Mouse (Mus musculus): ENCODE data around the gene Mycl.

The Mycl gene

DNA sequence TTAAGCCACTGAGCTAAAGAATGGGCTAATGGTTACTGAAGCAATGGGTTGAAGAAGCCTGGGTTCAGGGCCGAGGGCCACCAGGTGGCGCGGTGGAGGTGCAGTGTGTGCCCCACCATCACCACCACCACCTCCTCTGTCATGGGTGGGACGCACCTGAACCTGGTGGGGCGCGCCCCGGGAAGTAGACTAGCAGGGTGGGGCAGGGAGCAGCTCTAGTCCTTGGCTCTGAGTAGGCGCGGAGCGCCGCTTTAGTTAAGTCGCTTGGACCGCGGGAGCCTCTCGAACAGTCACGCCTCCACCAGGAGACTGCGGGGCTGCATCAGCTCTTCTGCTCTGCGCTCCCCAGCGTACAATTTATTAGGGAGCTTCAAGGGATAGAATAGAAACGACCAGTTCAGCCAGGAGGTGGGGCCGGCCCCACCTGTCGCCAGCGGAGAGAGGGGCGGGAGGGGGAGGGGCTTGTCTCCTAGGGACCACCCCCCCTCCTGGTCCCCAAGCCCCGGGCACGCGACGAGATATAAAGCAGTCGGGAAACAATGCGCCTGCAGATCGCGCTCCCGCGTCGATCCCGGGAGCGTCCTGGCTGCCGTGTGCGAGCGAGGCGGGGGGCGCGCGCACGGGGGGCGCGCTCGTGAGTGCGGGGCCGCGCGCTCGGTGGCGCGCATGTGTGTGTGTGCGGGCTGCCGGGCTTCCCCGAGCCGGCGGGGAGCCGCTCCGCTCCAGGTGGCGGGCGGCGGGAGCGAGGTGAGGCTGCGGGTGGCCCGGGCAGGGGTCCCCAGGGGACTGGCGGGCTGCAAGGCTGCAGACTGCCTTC is at the start of gene Mycl:
Mycl (plus strand) TSS at position 249 of the 817 bp plus-strand sequence.
- peak; percentile 86 for DNase-seq (ENCODE audit: low read depth)

DNA sequence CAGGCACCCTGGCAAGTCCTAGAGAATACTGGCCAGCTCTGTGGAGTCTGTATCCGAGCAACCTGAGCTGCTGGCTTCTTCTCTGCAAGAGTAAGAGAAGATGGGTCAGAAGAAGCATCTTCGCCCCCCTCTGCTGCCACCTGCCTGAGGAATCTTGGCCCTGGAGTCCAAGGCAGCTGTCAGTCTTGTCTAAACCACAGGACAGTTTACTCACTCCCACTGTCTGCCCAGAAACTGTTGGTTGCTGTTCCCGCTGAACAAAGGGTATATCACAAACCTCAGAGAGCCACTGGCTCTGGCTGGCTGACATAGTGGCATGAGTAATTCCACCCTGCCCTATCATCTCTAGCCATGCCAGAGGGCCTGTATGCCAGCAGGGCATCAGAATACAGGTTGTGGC is 48.2 kb upstream of the Mycl start:
- no peak for DNase-seq (ENCODE audit: low read depth)

DNA sequence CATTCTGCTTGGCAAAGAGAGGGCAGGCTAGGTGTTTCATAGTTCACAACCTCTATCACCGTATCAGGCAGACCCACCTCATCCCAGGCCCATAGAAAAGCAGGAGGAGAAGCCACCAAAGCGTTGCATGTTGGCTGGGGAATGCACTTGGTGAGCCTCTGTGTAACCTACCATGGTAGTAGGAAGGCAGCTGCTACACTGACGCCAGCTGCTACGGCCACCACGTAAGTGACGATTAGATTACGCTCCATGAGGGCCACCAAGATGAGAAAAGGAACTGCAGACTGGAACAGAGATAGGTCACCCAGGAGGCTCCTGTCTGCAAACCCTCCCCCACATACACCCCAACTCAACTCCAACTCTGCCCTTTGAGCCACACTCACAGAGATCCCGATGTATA is 46.4 kb upstream of the Mycl start:
- no peak for DNase-seq (ENCODE audit: low read depth)

DNA sequence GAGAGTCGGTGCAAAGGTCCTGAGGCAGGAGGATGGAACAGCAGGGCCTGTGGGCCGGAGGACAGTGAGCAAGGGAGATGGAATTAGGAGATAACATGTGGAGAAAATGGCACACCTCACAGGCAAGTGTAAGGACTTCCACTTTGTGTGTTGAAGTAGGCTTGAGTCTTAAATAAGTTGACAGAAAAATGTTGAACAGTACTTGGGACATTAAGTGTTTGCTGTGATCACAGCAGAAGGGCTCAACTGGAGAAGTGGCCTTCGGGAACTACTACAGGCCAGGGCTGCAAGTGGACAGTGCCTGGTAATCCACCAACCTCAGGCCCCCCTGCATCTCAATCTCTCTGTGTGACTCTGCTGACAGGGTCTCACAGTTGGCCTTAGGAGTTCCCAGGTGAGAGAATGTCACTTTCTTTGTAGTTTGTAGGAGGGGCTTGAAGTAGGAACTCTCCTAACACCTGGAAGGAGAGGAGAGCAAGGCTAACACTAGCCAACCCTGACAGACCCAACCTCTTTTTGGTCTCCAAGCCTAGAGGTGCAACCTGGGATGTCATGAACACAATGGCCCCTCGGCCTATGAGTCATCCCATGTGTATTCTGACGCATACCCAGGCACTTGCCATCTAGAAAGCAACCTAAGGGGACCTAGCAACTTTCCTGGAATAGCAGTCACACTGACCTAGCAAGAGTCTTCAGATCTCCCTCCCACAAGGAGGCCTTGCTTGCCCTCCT is 40.6 kb upstream of the Mycl start:
- no peak for DNase-seq (ENCODE audit: low read depth)

DNA sequence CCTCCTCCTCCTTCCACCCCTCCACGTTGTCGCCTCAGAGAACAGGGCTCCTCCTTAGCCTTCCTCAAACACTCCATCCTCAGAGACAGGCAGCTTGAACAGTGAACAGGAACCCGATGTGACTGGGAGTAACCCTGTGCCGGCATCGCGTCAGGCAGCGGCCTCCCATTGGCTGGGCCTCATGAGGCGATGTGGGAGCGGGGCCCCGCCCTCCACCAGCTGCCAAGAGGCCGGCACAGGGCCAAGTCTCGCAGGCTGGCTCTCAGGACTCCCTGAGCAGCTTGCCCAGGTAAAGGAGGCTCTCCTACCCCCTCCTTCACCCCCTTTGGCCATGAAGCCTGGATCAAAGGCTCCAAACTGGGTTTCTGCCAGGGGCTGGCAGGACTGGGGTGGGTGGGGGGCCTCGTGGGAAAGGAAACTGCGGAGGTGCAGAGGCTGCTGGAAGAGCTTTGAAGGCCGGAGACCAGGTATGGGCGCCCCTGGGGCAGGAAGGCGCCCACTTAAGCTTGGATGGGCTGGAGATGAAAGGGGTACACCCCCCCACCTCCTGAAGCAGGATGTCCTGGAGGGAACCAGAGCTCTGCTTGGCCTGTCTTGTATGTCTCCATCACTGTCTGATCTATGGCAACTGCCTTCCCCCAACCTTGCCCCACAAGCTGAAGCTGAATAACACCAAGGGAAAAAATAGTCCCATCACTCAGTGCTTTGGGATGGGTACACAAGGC is 39.9 kb upstream of the Mycl start:
- peak; percentile 93 for DNase-seq (ENCODE audit: low read depth)

DNA sequence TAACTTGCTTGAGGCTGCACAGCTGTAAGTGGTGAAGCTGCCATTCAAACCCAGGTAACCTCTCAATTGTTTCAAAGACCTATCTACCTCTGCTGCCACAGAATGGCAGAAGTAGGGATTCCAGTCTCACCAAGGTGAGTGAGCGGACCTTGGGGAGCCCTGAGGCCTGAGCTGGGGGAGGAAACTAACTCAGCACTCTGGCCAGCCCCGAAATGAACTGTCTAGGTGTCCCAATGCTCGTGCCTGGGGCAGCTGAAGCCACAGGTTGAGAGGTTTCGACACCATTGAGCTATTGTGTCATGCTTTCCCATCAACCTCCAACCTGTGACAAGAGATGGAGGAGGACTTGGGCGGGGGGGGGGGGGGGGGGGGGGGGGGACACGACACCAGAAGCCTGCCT is 39.2 kb upstream of the Mycl start:
- no peak for DNase-seq (ENCODE audit: low read depth)

DNA sequence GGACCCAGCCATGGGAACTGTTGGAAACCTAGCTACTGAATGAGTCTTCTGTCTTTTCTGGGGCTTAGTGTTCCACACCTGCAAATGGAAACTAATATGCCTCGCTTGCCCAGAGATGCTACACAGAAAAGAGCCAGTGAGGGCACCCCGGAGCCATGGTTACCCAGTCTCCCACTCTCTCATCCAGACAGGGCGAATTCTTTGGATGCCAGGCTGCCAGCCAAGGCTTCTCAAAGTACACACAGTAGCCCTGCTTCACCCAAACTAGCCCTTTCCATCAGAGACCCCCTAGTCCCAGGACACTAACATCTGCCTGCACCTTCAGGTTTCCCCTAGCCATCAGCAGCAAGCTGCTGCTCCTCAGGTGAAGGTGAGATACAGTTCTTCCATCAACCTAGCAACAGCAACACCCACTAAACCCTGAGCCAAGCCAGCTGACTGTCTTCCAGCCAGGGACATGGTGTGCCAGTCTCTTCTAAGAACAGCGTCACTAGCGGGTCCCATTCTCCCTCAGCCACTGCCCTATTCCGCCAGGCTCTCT is 36.9 kb upstream of the Mycl start:
- no peak for DNase-seq (ENCODE audit: low read depth)

DNA sequence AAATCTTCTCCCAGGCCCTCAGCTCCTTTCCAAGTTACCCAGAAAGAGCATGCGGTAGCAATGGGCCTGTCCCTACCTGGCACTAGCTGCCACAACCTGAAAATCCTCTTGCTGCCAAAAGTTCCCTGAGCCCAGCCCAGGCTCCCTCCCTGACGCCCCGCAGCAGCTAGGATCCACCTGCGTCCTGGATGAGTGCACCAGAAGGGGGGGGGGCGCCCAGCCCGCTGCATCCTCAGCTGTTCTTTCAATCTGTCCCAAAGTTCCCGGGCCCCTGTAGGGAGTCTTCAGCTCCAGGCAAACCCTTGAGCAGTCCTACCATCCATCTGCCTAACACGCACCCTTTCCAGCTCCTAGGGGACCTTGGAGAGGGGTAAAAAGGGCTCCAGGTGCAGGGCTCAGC is 35.6 kb upstream of the Mycl start:
- DNase-seq (ENCODE audit: low read depth), result no peak

DNA sequence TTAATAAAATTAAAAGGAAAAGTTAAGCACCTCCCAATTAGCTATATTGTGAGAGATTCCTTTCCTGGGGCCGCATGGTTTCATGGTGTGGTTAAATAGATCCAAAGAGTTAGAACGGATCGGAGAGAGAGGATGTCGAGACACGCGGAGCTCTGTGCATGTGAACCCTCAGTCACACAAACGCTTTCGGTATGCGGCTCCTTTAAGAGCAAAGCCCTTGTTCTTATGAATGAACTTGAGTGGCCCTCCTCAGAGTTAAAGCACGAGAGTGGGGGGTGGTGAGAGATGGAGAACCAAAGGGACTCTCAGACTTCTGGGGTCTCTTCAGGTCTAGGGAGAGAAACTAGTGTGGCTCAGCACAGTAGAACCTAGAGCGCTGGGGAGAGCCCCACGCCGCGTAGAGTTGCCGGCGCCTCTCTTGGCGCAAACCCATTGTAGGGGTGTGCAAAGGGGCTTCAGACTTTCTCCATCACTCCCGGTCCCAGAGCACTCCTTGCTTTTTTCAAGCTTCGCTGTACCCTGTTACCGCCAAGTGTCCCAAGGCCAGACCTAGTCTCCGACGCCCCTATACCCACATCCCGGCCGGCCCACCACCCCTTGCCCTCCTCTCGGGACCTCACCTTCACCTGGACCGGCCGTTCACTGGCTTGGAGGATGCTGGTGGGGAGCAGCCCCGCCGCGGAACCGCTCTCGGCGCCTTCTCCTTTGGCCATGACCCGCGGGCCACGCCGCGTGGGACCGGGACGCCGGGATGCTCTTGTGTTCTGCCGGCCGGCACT is 34.9 kb upstream of the Mycl start:
- DNase-seq (ENCODE audit: low read depth), result peak; percentile 78

DNA sequence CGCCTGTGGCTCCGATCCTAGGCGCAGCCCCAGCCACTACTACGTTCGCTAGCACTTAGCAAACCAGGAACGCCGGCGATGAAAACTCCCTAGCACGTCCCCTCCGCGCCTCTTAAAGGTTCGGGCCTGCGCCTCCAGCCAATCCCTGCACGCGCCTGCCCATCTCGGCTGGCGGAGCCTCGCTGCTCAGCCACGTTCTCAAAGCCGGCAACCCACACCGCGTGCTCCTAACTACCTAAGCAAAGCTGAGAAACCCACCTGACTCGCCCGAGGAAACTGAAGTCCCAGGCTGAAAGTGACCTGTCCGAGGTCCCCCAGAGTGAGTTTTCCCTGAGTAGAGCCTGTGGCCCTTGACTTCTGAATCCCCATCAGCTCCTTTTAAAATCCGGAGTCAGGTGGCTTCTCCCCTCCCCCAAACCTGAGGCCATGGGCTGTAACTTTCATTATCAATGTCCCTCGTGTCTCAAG is 34.3 kb upstream of the Mycl start, which contains the start of gene Mfsd2a:
Mfsd2a (minus strand) TSS at position 89 of the 468 bp plus-strand sequence.
- peak; percentile 85 for DNase-seq (ENCODE audit: low read depth)

DNA sequence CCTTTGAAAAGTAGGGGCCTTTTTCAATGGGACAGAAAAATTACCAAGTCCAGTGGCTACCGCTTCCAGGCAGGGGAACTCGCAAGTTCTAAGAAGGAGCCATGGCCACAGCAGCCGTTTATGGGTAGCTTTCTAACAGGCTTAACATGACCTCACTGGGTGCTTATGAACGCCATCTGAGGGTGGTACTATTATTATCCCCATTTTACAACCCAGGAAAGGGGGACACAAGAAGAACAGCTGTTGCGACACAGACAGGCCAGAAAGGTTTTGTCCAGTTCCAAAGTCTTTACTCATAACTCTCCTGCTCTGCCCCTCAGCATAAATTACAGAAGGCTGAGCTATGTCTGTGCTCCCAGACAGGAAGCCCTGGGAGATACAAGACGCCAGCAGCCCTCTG is 33.9 kb upstream of the Mycl start:
- DNase-seq (ENCODE audit: low read depth), result no peak

DNA sequence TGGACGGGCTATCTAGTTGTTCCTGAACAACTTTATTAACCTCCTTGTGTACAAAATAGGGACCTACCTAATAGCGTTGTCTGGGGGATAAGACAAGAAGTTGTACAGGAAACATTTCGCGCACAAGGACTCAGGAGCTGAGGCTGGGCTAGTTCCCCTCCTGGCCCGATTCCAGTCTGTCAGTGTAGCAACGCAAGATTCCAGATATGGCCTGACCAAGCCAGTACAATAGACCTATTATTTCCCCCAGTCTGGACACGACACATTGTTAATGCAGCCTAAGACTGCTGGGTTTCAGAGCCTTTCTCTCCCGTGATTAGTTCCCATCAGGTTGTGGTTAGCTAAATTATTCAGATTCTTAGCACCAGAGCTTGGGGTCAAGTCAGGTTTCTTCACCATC is 32.7 kb upstream of the Mycl start:
- DNase-seq (ENCODE audit: low read depth), result no peak

DNA sequence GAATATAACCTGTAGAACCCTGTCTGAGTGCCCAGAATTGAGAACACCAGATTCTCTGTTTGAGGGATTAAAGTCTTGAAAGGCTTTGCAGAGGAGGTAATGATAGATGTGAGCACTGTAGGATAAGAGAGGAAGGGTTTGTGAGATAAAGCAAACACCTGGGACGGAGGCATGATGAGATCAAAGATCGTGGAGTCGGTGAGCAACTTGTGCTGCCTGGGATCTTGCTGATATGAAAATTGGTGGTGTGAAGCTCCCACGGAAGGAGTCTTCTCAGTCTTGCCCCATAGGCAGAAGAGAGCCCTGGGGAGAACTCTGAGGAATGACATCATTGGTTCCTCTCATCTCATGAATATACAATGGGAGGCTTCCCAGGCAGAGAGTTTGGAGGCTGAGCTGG is 27.3 kb upstream of the Mycl start:
- DNase-seq (ENCODE audit: low read depth), result no peak

DNA sequence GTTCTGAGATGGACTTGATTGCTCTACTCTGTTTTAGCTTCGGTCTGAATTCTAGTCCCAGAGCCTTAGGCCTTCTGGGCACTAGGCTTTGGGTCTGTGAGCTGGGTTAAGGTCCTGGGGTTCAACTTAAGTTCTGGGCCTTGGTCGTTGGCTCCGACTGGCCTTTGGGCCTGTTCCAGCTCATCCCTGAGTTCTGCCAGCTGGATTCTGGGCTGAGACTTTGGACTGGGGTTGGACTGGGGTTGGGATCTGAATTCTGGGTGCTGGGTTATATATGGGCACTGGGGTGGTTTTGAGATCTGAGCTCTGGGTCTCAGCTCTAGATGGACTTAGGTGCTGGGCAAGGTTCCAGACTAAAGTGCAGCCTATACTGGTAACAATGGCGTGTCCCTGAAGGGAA is 24.3 kb upstream of the Mycl start:
- no peak for DNase-seq (ENCODE audit: low read depth)

DNA sequence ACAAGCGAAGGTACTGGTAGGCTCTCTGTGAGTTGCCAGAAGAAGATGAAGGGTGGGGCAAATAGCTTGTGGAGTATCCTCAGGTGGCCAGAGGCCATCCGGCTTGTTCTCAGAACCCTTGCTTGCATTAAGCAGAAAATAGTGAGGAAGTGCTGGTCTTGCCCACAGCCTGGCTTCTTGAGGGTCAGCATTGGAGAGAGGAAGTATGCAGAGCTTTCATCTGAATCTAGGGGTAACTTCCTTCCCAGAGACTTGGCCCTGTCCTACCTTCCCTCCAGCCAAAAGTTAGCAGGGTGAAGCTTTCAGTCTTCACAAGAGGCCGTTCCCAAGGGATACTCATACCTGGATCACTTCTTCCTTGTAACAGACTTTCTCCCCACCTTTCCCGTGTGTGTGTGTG is 23.8 kb upstream of the Mycl start:
- no peak for DNase-seq (ENCODE audit: low read depth)

DNA sequence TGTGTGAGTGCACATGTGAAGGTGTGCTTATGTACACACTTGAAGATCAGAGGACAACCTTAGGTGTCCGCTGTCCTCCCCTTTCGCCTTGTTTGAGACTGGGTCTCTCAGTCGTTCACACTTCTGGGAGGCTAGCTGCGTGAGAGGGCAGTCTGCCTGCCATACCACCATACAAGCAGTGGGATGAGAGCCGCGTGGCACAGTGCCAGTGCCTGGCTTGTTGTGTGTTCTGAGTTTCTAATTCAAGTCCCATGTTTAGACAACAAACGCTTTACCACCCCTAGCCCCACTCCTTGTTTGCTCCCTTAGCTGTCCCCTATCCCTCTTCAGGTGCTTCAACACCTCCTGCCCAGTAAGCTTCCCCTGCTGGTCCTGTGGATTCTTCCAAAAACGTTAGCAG is 23.4 kb upstream of the Mycl start:
- DNase-seq (ENCODE audit: low read depth), result no peak

DNA sequence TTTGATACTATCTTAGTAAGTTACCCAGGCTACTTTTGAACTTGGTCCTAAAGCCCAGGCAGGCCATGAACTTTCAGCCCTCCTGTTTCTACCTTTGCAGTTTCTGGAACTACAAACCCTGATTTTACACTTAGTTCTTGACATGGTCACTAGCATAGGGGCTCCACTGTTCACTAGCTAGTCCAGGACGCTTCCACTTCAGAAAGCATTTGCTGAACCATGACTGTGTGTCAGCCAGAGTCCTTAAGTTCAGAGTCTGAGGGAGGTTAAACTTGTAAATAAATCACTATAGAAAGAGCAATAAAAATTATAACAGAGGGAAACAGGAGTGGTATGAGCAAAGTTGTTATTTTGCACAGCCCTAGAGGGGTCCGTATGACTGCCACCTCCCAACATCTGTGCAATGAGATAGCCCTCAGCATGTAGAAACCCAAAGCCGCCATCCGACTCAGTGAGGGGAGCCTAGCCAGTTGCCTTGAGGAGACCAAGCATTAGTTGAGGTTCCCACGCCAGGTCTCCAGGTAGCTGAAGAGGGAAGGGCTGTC is 20.4 kb upstream of the Mycl start:
- no peak for DNase-seq (ENCODE audit: low read depth)

DNA sequence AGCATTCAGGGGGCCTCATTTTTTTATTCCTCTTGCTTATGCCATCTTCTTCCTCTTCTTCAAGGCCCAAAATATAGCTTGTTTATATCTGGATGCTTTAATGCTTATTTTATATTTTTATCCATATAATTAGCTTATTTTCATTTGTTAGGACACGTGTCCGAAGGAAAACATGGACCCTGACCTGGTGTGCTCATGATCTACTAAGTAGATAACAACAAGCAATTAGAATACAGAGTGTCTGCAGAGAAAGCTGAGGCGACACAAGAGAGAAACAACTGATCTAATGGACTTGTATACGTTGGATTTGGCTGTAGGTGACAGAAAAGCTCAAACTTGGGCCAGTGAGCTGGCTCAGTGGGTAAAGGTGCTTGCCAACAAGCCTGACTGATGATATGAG is 18.6 kb upstream of the Mycl start:
- no peak for DNase-seq (ENCODE audit: low read depth)

DNA sequence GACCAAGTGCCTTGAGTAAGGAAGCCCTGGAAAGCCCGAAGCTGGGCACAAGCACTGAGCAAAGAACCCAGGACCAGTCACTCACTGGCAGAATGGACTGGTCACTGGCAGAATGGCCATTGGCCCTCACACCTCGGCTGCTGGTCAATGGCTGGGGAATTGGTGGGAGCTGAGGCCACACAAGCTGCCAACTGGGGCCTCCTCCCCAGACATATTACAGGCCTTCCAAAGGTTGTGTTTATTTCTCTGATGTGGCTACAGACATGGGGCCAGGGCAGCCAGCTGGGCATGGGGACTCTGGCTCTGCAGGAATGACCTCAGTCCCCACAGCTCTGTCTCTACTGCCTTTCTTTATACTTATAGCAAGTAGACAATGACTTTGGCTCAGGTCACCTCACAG is 16.6 kb upstream of the Mycl start:
- DNase-seq (ENCODE audit: low read depth), result no peak

DNA sequence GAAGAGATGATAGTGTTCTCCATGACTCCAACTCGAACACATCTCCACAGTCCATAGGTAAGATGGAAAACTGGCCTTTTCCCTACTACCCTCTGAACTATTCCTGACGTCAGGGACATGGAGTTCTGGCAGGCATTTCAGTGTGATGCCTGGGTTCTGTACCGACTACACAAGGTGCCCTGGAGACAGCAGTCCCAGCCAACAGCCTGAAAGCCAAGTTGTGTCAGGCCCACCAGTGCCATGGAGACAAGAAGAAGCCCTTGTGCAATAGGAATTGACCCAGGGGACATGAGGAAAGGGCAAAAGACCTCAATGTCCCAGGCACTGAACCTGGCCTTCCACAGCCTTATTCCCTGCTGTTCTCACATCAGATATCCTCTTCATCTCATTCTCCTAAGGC is 15.6 kb upstream of the Mycl start:
- no peak for DNase-seq (ENCODE audit: low read depth)

DNA sequence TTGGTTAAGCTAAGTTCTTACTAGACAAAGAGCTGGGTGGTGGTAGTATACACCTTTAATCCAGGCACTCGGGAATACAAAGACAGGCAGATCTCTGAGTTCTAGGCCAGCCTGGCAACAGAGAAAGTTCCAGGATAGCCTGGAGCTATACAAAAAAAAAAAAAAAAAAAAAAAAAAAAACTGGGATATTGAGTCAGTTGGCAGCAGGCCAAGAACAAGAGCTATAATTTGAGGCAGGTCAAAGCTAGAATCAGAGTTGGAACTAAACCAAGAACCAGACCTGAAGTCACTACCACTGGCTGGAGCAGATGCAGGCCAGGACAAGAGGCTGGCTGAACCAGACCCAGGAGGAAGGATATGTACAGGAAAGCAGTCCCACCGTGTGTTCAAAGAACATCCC is 14.8 kb upstream of the Mycl start:
- no peak for DNase-seq (ENCODE audit: low read depth)
